Mouse (Mus musculus): ENCODE measurements around the gene Kremen1. TPM values are rescaled to one million over a fixed set of nuclear protein-coding genes. Genes with fewer than 3 reads are reported as not detected.

Gene Kremen1
- 23.9 and 32.2 TPM in 2 replicates for polyA plus RNA-seq (2012; rRNA removed)

DNA sequence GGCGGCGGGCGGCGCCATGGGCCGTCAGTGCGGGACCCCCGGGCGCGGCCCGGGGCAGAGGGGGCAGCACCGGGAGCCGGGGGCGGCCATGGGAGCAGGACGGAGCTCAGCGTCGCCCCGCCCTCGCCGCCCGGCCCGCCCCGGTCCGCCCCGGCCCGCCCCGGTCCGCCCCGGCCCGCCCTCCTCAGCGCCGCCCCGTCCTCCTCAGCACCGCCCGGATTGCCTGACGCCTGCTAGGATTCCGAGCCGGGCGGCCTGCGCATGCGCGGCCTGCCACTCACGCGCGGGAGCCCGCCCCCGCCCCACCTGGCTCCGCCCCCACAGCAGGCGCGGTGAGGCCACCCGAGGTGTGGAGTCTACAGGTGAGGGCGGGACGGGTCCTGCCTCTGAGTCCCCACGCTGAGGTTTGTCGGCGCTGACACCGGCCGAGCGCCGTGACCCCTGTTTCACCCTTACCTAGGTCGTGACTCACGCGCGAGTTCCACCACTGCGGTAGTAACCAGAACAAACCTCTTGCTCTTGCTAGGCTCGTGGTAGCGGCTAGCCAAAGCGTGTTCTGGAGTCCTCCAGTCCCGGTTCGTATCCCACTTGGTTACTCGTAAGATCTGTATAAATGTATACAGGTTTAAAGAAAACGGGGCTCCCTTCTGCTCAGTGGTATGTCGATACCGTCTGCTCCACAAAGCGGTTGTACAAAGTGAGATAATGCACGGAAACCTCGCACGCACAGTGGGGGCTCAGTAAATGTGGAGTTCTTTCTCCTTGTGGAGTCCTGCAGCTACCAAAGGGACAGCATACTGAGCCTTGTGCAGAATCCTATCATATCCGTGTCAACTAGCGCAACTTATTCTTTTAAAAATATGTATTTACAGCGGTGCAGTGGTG lies at the start of gene Kremen1:
TSS of gene Kremen1 (minus strand) at position 51 of the 885 bp plus-strand sequence.
- no peak for DNase-seq (ENCODE audit: low read depth)

- no peak for DNase-seq (ENCODE audit: low read depth)
Observed at GRCm38 (mm10) chr11:5307024-5307905, 45.9 kb upstream of the Kremen1 start.

GRCm38 (mm10) chr11:5306017-5306416 lies 44.7 kb upstream of the Kremen1 start:
- no peak for DNase-seq (ENCODE audit: low read depth)

GRCm38 (mm10) chr11:5304526-5304925 lies 43.2 kb upstream of the Kremen1 start:
- no peak for DNase-seq (ENCODE audit: low read depth)

DNA sequence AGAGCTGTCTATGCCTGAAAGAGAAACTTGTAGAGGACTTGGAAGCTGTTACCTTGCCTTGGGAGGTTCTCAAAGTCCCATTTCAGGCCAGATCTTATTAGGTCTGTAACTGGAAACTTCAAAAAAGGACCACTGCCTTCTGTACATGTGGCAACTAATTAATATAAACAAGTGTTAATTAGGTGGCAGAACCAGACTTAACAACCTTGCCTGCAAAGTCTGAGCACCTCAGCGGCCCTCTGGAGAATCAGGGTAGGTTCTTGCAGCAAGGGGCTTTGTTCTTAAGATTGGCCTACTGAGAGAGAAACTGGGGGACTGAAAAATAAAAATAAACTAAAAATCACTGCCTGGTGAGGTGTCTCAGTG lies 36.6 kb upstream of the Kremen1 start:
- DNase-seq (ENCODE audit: low read depth): no peak

GRCm38 (mm10) chr11:5297148-5298006 lies 36.0 kb upstream of the Kremen1 start:
- no peak for DNase-seq (ENCODE audit: low read depth)

DNA sequence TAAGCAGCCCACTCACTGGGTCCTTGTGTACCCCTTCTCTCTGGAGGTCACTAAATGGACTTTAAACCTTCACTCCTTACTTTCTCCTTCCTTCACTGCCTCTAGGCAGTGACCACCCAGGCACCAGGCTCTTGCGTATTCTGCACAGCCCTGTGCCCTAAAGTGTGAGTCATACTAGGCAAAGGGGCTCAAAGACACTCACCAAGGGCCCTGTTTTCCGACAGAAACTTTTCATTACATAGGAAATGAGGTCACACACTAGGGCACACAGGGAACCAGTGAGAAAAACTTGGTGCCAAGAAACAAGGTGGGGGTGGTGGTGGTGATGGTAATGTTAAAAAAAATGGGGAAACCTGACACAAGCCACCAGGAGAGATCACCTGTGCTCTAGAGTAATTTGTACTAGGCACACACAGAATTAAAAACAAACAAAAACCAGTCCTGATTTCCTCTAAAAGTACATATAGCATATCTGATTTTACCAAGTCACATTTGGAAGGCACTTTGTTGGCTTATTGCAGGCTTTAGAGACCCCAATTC lies 35.3 kb upstream of the Kremen1 start:
- no peak for DNase-seq (ENCODE audit: low read depth)

- DNase-seq (ENCODE audit: low read depth): no peak
Observed at GRCm38 (mm10) chr11:5294805-5295204, 33.4 kb upstream of the Kremen1 start.

DNA sequence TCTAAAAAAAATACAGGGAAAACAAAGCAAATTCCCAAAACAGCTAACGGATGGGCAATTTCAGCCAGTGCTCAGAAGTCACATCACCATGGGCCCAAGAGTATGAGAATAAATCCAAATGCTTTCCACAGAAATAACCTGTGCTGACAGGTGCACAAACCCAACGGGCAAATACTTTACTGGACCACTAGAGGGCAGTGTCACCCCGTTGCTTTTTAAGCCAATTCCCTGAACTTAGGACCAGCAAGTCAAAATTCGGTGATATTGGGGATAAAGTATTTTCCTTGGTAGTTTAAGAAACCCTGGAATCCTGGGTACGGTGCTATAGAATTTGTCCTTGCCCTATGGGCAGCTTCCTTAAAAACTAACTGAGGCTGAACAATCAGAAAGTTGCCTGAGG lies 29.3 kb upstream of the Kremen1 start:
- no peak for DNase-seq (ENCODE audit: low read depth)

GRCm38 (mm10) chr11:5289826-5290580 lies 28.6 kb upstream of the Kremen1 start:
- no peak for DNase-seq (ENCODE audit: low read depth)

- DNase-seq (ENCODE audit: low read depth): no peak
Observed at GRCm38 (mm10) chr11:5283987-5284386, 22.6 kb upstream of the Kremen1 start.

DNA sequence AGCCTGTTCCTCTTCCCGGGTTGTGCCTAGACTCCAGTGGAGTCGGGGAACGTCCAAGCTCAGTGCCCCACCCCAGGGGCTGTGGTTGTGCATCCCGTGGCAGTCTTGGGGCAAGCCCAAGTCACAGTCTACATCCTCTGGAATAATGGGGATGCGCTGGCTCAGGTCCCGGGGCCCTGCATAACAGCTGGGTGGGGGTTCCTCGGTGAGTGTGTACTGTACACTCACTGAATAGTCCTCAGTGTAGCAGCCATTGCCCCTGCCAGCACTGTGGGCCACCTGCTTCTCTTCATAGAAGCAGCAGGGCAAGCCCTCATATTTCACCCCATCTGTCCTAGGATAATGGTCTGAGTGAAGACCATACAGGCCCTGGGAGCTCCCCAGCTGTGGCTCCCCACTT lies 19.6 kb upstream of the Kremen1 start:
- DNase-seq (ENCODE audit: low read depth): no peak

DNA sequence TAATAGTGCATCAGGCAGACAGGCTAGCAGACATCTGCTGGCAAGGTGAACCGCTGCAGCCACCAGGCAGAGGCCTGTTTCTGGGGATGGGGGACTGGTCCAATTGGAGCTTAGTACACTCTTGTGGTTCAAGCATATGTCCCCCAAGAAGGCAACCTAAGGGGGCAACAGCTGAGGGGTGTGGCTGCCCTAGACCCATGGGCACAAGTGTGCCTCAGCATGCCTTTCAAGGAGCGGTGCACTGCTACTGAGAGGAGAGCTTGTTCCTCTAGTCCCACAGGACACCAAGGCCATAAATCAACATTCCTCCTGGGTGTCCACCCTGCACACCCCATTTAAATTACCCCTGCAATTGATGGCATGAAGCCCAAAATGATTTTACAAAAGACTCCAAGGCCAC lies 17.1 kb upstream of the Kremen1 start:
- DNase-seq (ENCODE audit: low read depth): no peak

DNA sequence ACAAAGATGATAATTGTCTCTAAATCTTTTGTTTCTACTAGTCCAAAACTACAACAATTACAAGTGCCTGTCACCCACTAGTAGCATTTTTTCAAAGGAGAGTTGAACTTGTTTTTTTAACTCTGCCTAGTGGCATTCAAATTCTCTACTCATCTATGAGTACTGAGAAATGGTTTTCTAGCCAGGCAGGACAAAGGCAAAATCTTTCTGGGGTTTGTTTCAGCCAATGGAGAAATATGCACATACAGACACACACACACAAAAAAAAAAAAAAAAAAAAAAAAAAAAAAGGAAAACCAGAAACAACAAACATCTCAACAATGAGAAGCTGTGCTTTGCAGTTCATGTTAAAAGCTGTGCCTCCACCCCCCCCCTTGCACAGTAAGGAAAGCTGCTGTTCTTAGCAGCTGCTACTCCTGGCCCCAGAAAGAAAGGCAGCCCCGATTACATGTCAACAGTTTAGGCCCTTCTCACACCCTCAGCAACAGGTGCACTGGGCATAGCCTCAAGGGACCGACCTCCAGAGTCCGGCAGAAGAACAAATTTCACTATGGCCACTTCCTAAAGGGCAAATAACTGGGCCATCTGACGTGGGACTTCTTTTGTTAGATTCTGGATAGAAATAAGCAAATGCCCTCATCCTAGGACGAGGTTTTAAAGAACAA lies 16.1 kb upstream of the Kremen1 start:
- DNase-seq (ENCODE audit: low read depth): no peak

DNA sequence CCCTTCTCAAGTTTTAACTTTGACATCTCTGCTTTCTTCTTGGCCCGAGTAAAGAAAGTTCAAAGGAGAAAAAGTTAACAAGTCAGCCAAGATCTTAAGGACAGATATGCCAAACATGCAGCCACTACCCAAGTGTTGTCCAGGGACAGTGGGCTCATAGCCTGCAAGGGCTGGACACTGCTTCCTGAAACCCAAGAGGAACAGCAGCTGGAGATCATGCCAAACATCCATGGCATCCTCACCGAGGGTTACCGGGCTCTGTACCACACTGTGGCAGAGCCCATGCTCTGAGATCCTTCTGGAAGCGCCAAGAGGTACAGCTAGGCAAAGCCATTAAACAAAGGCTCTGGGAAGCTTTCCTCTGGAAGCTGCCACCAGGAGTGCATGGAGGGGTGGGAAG lies 13.9 kb upstream of the Kremen1 start:
- no peak for DNase-seq (ENCODE audit: low read depth)

DNA sequence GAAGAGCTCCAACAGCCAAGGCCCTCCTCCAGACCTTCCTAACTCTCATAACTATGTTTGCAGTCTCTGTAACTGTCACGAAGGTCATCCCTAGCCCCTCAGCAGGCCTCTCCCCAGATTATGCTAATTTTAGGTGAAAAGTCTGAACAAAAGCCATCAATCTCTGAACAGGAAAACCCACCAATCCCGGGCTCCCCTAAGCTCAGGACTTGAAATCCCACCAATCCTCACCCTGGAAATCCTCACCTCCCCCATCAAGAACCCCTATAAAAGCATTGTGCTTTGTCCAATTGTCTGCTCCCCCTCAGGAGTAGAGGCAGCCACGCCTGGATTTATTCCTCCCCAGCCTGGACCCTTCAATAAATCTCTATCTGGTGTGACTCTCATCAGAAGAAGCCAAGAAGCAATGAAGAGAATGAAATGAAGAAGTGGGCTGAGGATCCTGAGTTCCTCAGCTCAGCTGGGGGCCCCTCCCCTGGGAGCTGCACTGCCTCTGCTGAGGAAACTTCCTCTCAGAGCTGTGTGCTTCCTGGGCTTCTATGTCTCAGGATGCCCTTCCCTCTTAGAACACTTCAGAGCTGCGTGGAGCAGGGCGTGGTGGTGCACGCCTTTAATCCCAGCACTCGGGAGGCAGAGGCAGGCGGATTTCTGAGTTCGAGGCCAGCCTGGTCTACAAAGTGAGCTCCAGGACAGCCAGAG lies 11.3 kb upstream of the Kremen1 start:
- DNase-seq (ENCODE audit: low read depth): no peak

DNA sequence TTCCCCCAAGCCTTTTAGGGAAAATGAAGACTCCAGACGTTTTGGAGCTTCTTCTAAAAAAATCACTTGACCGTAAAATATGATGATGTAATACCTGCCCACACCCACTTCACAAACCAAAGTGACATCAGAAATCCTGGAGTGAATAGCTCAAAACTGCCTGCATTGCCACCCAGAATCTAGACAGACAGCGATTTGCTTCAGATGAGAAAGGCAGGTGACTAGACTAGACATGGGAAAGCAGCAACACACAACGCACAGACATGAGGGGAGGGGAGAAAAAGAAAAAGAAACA lies 10.7 kb upstream of the Kremen1 start:
- no peak for DNase-seq (ENCODE audit: low read depth)

DNA sequence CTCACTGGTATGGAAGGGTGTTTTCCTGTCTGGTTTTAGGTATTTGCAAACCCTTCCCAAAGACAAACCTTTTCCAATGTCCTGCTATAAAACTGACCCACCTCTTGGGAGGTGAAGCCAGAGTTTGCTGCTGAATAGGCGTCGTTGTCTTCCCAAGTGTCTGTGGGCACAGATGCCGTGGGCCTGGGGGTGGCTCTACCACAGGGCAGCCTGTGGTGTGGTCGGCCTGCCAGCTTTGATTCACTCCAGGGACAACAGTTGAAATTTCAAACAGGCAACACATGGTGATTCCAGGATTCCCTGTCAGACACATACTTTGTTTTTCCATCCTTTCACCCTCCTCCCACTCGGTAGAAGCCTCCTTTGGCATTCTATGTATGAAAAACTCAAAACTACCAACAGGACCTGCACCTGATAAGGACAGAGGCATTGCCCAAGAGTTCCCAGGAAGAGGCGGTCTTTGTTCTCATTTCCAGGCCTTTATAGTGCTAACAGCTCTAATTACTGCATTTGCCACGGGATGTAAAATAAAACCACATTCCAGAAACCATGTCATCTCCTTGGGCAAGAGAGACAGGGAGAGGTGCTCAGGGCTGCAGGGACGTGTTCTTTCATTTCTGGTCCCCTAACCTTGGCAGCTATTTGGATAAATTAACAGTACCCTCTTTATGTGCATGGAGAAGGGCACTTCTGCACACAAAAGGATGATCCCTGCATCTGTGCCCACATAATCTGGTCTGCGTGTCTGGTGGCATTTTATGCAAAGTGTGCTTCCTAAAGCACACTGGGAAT lies 10.1 kb upstream of the Kremen1 start:
- no peak for DNase-seq (ENCODE audit: low read depth)

- no peak for DNase-seq (ENCODE audit: low read depth)
Observed at GRCm38 (mm10) chr11:5269846-5270461, 8.6 kb upstream of the Kremen1 start.

Data from gonadal fat pad, adult 2 months (tissue).